8 mouse cellular contexts compared by ENCODE assay signal in the genomic region with DNA sequence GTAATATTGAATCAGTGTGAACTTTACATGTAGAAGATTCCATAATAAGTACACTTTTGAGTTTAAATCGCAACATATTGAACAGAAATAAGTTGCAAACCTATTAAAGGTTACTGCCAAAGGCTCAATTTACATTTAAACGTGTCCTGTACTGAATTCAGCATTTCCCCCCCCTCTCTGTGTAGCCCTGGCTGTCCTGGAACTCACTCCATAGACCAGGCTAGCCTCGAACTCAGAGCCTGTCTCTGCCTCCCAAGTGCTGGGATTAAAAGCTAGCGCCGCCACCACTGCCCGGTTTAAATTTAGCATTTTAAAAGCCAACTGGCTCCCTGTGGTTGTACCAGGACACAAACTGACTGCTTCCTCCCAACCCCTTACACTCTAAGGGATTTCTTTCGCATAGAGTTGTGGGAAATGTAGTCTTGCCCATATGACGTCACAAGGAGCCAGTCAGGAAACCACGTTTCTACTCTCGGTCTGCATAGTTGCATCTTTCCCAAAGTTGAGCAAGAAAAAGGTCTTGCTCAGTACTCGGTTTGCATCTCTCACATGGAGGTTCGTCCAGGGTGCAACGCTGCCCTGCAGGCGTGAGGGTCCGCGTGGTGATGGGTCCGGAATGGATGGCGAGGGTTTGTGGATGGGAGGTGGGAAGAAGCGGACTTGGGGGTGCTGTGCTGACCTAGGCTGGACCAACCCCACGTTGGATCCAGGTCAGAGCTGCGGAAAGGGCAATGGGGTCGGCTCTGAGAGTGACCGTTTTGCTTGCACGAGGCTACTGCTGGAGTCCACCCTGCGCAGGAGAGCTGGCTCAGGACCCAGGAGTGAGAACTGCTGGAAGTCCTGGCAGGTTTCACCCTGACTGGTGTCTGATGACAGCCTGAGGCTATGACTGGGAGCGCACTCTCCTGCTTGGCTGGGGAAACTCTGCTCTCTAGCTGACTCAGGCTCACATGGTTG. TPM values are rescaled to one million over a fixed set of nuclear protein-coding genes. Genes with fewer than 3 reads are reported as not detected.
DNase-seq lines count a peak whose midpoint lies in the region; ATAC-seq and TF ChIP-seq lines count a peak whose summit lies in the region.

A gene (plus strand): TSS at position 429 of the 957 bp plus-strand sequence.

- peaks cover 5% of the 10 kb centered on the region for H3K4me1 ChIP-seq in G1E (ENCODE audit: insufficient read depth, low read depth, low read length)
- no peaks in the 10 kb centered on the region; the same call in 1 of the 2 replicates for H3K4me1 ChIP-seq in forebrain, postnatal 0 days (ENCODE audit: insufficient read depth)
- H3K4me1 ChIP-seq in lung, adult 2 months (ENCODE audit: control insufficient read depth, insufficient read depth, low read length): peaks cover 3% of the 10 kb centered on the region
- peaks cover 5% of the 10 kb centered on the region for H3K4me1 ChIP-seq in neural tube, embryonic 15.5 days

- TF ChIP-seq CTCF in G1E (IDR thresholded peaks at IDR 0.05; ENCODE audit: low read depth, low read length): no peak
- TF ChIP-seq CTCF in forebrain, postnatal 0 days (IDR thresholded peaks at IDR 0.05; ENCODE audit: low read depth): no peak
- no peak for TF ChIP-seq CTCF in layer of hippocampus, adult 2 months (conservative IDR thresholded peaks at IDR 0.05)
- TF ChIP-seq CTCF in lung, adult 2 months (IDR thresholded peaks at IDR 0.05; ENCODE audit: insufficient read depth, low read length): no peak

- 8% methylated on average over 26 of the region's 26 CpGs for WGBS in forebrain, postnatal 0 days
- 6% methylated on average over 26 of the region's 26 CpGs for WGBS in lung, adult 2 months
- WGBS in neural tube, embryonic 15.5 days: 7% methylated on average over 26 of the region's 26 CpGs

- no peak for TF ChIP-seq POLR2A in lung, adult 2 months (IDR thresholded peaks at IDR 0.05; ENCODE audit: borderline replicate concordance, extremely low read depth, low read depth, low read length)

- ATAC-seq in G1E (ENCODE audit: extremely low read depth, insufficient number of reproducible peaks, low FRiP score, poor library complexity, severe bottlenecking): peak; percentile 99
- ATAC-seq in forebrain, postnatal 0 days: peak; percentile 100
- ATAC-seq in neural tube, embryonic 15.5 days (ENCODE audit: low FRiP score): peak; percentile 98

- H3K9me3 ChIP-seq in G1E (replicated peaks): peaks cover 3% of the 10 kb centered on the region; the same call in 1 of the 2 replicates
- H3K9me3 ChIP-seq in forebrain, postnatal 0 days (ENCODE audit: low read length): no peaks in the 10 kb centered on the region
- no peaks in the 10 kb centered on the region for H3K9me3 ChIP-seq in neural tube, embryonic 15.5 days (replicated peaks)

- DNase-seq in G1E (ENCODE audit: low spot score): peak; percentile 58
- peak; percentile 71 for DNase-seq in cerebellum, adult 11-12 months
- DNase-seq in forebrain, postnatal 0 days: peak; percentile 87
- peak; percentile 56 for DNase-seq in heart, postnatal 4 days
- peak; percentile 69 to 82 for DNase-seq in layer of hippocampus, adult 2 months (ENCODE audit: low spot score in 2 of 2)
- peak; percentile 60 for DNase-seq in lung, adult 2 months
- DNase-seq in testis, postnatal 14 days (ENCODE audit: low spot score): peak; percentile 55

- peak within 1 kb of the TSS; percentile 63 for H3K9ac ChIP-seq in forebrain, postnatal 0 days
- peak within 1 kb of the TSS; percentile 58 for H3K9ac ChIP-seq in neural tube, embryonic 15.5 days (replicated peaks)

- H3K4me2 ChIP-seq in forebrain, postnatal 0 days (ENCODE audit: low read depth): peak within 1 kb of the TSS; percentile 92
- peak within 1 kb of the TSS; percentile 72 for H3K4me2 ChIP-seq in neural tube, embryonic 15.5 days

- H3K27me3 ChIP-seq in G1E (ENCODE audit: insufficient read depth, low read length): no peaks in the 10 kb centered on the region
- H3K27me3 ChIP-seq in forebrain, postnatal 0 days (ENCODE audit: insufficient read depth, low read length): no peaks in the 10 kb centered on the region
- H3K27me3 ChIP-seq in neural tube, embryonic 15.5 days (replicated peaks): no peaks in the 10 kb centered on the region

- no peaks in the 10 kb centered on the region for H3K36me3 ChIP-seq in G1E (replicated peaks)
- no peaks in the 10 kb centered on the region for H3K36me3 ChIP-seq in forebrain, postnatal 0 days (ENCODE audit: insufficient read depth)
- H3K36me3 ChIP-seq in neural tube, embryonic 15.5 days: no peaks in the 10 kb centered on the region; the same call in 1 of the 2 replicates

- H3K27ac ChIP-seq in forebrain, postnatal 0 days (ENCODE audit: low read depth, low read length): no peak within 1 kb of the TSS
- peak within 1 kb of the TSS; percentile 65 for H3K27ac ChIP-seq in layer of hippocampus, adult 2 months
- H3K27ac ChIP-seq in neural tube, embryonic 15.5 days (replicated peaks): peak within 1 kb of the TSS; percentile 52

- H3K4me3 ChIP-seq in G1E (ENCODE audit: low read depth, low read length): peak within 1 kb of the TSS; percentile 76
- H3K4me3 ChIP-seq in forebrain, postnatal 0 days (ENCODE audit: low read depth, low read length): peak within 1 kb of the TSS; percentile 68
- H3K4me3 ChIP-seq in layer of hippocampus, adult 2 months: peak within 1 kb of the TSS; percentile 70
- peak within 1 kb of the TSS; percentile 97 for H3K4me3 ChIP-seq in lung, adult 2 months (replicated peaks; ENCODE audit: extremely low read depth, low read depth, low read length)
- H3K4me3 ChIP-seq in neural tube, embryonic 15.5 days (replicated peaks): peak within 1 kb of the TSS; percentile 58

RNA-seq across cellular contexts. Expression of the gene that starts here (rescaled TPM):
- total RNA-seq in G1E (2014; fragmentation: Nextera tagmentation) (1.5 and 11.4 TPM in 2 replicates), G1E (2017) (1.4 and 2.3 TPM in 2 replicates)
- 0.18 and 0.29 TPM in 2 replicates for polyA plus RNA-seq in G1E (2012)
- 4.8 and 7.6 TPM in 2 replicates for total RNA-seq in forebrain, postnatal 0 days (2014; rRNA removed)
- 1.1 and 1.3 TPM in 2 replicates for polyA plus RNA-seq in forebrain, postnatal 0 days (2015; fragmentation: Nextera tagmentation; extraction: Ambion mirVana)
- under 1 TPM; 0.17 to 0.43 TPM for total RNA-seq in heart, postnatal 4 days (2021)
- total RNA-seq in layer of hippocampus, adult 2 months (2021): 1 to 10 TPM; 2.9 to 5.3 TPM
- polyA plus RNA-seq in lung, adult 2 months (2012; rRNA removed): 0.46 and 1.2 TPM in 2 replicates
- 3.6 and 3.7 TPM in 2 replicates for polyA plus RNA-seq in neural tube, embryonic 15.5 days (2015; fragmentation: Nextera tagmentation; extraction: Ambion mirVana)

Comparison
In these comparisons a context has a peak if more than half of its experiments do, and no peak if none do; other contexts are left out.
1. Peak in DNase-seq in heart, postnatal 4 days; RNA of the gene not detected or under 1 TPM.